Mouse (Mus musculus): ENCODE measurements around the gene Crocc2. TPM values are rescaled to one million over a fixed set of nuclear protein-coding genes. Genes with fewer than 3 reads are reported as not detected.

The Crocc2 gene
- polyA plus RNA-seq, 1 experiment, result 0.06 TPM

DNA sequence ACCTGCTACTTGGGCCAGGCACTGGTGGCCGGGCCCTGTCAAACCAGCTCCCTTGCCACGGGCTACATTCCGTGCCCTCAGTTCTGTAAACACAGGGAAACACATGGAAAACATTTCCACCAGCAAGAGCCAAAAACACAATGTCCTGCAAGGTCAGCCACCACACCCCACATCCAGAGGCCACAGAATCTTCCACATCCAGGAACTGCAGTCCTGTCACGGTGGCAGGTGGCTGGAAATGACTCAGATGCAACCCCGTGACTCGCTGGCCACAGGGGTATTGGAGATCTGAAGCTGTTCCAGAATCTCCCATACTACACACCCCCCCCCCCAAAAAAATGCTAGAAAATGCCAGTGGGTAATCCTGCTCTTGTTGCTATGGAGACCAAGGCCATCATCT lies 60.7 kb downstream of the Crocc2 start:
- no peak overlapping the region for H3K4me3 ChIP-seq (ENCODE audit: control insufficient read depth, low read depth, low read length)
- peaks cover 8% of the 10 kb centered on the region; the same call in 1 of the 2 replicates for H3K4me1 ChIP-seq (ENCODE audit: control insufficient read depth, insufficient read depth, low read length)
- H3K36me3 ChIP-seq (ENCODE audit: control insufficient read depth, insufficient read depth, low read length), result no peaks in the 10 kb centered on the region
- H3K27me3 ChIP-seq (ENCODE audit: control insufficient read depth, insufficient read depth, low read length), result no peaks in the 10 kb centered on the region
- TF ChIP-seq CTCF (IDR thresholded peaks at IDR 0.05; ENCODE audit: control insufficient read depth, insufficient read depth, insufficient replicate concordance, low read depth, low read length) (no peak), POLR2A (IDR thresholded peaks at IDR 0.05; ENCODE audit: control insufficient read depth, low read depth, low read length) (no peak)
- H3K27ac ChIP-seq (ENCODE audit: control insufficient read depth, insufficient read depth, low read depth, low read length), result no peak overlapping the region

DNA sequence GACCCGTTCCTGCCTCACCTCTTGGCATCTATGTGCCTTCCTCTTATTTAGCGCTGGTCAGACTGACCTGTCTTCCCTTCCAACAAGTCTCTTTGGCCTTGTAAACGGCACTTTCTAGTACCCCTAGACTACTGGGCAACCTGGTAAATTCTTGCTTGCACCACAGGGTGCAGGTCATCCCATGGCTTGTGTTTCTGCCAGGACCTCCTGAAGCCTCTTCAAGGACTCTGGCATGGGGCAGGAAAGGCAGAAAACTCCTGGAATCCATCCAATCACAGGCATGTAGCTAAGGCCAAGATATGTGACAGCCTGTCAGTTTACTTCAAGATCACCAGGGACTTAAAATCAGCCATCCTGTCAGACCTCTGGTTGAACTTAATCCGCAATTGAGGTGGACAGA lies 61.1 kb downstream of the Crocc2 start:
- no peaks in the 10 kb centered on the region for H3K36me3 ChIP-seq (ENCODE audit: control insufficient read depth, insufficient read depth, low read length)
- no peak for TF ChIP-seq POLR2A (IDR thresholded peaks at IDR 0.05; ENCODE audit: control insufficient read depth, low read depth, low read length)
- no peak for TF ChIP-seq CTCF (IDR thresholded peaks at IDR 0.05; ENCODE audit: control insufficient read depth, insufficient read depth, insufficient replicate concordance, low read depth, low read length)
- H3K4me3 ChIP-seq (ENCODE audit: control insufficient read depth, low read depth, low read length), result no peak overlapping the region
- H3K27me3 ChIP-seq (ENCODE audit: control insufficient read depth, insufficient read depth, low read length), result no peaks in the 10 kb centered on the region
- H3K4me1 ChIP-seq (ENCODE audit: control insufficient read depth, insufficient read depth, low read length), result peaks cover 8% of the 10 kb centered on the region; the same call in 1 of the 2 replicates
- no peak overlapping the region for H3K27ac ChIP-seq (ENCODE audit: control insufficient read depth, insufficient read depth, low read depth, low read length)

DNA sequence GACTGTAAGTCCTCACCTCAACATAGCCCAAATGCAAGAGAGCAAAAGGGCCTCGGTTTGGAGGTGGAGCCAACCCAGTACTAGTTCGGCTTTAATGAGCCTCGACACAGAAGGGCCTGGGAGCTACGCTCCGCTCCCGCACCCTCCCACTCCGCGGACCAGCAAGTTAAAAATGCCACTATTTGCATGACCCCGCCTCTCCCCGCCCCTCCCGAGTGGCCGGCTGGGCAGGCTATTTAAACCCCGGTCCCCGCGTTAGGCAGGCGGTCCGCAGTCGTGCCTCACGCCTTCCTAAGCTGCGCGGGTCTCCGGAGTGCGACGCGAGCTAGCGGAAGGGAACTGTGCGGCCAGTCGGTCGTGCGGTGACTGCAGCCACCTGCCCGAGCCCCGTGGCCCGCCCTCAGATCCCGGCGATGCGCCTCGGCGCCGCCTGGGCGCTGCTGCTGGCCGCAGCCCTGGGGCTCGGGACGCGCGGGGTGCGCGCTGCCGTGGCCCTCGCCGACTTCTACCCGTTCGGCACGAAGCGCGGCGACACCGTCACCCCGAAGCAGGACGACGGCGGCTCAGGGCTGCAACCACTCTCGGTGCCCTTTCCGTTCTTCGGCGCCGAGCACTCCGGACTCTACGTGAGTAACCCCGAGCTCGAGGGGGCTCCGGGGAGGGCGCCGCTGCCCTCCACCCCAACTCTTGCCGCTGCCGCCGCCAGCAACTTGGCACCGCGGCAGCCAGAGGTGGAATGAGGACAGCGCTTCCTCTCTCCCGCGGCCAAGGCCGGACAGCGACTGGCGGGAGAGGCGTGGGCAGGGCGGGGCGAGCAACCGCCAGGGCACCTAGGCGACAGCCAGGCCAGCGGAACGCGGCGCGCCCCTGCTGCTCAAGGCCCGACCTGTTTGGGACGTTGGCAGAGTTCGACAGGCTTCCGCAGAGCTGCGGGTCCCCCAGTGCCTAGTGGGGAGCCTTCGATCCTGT lies 67.3 kb downstream of the Crocc2 start, which contains the start of gene Sned1:
Sned1 (plus strand) TSS at position 266 of the 969 bp plus-strand sequence.
- Histone ChIP-seq H3K4me3 (ENCODE audit: control insufficient read depth, low read depth, low read length) (peak within 1 kb of the TSS; percentile 84), H3K27ac (ENCODE audit: control insufficient read depth, insufficient read depth, low read depth, low read length) (peak within 1 kb of the TSS; percentile 29; the same call in 1 of the 2 replicates), H3K4me1 (ENCODE audit: control insufficient read depth, insufficient read depth, low read length) (peaks cover 10% of the 10 kb centered on the region), H3K27me3 (ENCODE audit: control insufficient read depth, insufficient read depth, low read length) (no peaks in the 10 kb centered on the region), H3K36me3 (ENCODE audit: control insufficient read depth, insufficient read depth, low read length) (no peaks in the 10 kb centered on the region)
- TF ChIP-seq CTCF (IDR thresholded peaks at IDR 0.05; ENCODE audit: control insufficient read depth, insufficient read depth, insufficient replicate concordance, low read depth, low read length), result no peak
- TF ChIP-seq POLR2A (IDR thresholded peaks at IDR 0.05; ENCODE audit: control insufficient read depth, low read depth, low read length), result peak; percentile 79

DNA sequence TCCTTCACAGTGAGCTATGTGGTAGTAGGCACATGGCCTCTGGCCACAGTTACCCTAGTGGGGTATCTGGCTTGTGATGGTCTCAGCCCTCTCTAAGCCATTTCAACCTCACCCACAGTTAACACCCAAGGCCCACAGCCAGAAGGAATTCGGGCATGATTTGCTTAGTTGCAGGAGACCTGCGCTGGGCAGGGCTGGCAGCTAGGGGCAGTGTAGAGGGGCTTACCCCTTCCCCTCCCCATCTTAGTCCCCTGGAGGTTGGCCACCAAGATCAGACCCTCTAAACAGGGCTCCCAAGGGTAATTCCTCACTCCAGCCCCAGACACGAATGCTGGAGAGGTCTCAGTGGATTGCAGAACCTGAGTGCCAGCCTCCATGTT lies 68.0 kb downstream of the Crocc2 start:
- TF ChIP-seq CTCF (IDR thresholded peaks at IDR 0.05; ENCODE audit: control insufficient read depth, insufficient read depth, insufficient replicate concordance, low read depth, low read length), result 0 out of 2 replicates have a peak, but pooled peaks have one; percentile 5
- TF ChIP-seq POLR2A (IDR thresholded peaks at IDR 0.05; ENCODE audit: control insufficient read depth, low read depth, low read length), result no peak
- Histone ChIP-seq H3K36me3 (ENCODE audit: control insufficient read depth, insufficient read depth, low read length) (no peaks in the 10 kb centered on the region), H3K4me3 (ENCODE audit: control insufficient read depth, low read depth, low read length) (peak overlapping the region; percentile 84), H3K27ac (ENCODE audit: control insufficient read depth, insufficient read depth, low read depth, low read length) (0 out of 2 replicates have a peak overlapping the region, but pooled peaks have one; percentile 2), H3K4me1 (ENCODE audit: control insufficient read depth, insufficient read depth, low read length) (peaks cover 10% of the 10 kb centered on the region), H3K27me3 (ENCODE audit: control insufficient read depth, insufficient read depth, low read length) (no peaks in the 10 kb centered on the region)

DNA sequence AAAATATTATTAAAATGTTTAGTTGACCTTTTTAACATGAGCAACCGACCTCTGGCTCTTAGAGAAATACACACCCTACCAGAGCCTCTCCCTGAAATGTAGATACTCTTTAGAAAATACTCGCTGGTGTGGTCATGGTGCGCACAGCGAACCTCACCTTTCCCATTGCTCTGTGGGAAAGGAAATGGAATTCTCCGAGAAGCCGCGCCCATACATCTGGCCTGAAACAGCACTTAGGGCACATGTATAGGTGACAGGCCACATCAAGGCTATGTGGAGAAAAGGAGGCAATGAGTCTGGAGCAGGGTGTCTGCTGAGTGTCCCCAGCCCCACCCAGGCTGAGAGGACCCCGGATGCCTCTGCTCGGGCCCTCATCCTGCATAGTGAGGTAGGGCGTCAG lies 69.2 kb downstream of the Crocc2 start:
- Histone ChIP-seq H3K4me3 (ENCODE audit: control insufficient read depth, low read depth, low read length) (no peak overlapping the region), H3K27ac (ENCODE audit: control insufficient read depth, insufficient read depth, low read depth, low read length) (no peak overlapping the region), H3K4me1 (ENCODE audit: control insufficient read depth, insufficient read depth, low read length) (peaks cover 10% of the 10 kb centered on the region), H3K36me3 (ENCODE audit: control insufficient read depth, insufficient read depth, low read length) (no peaks in the 10 kb centered on the region), H3K27me3 (ENCODE audit: control insufficient read depth, insufficient read depth, low read length) (no peaks in the 10 kb centered on the region)
- no peak for TF ChIP-seq POLR2A (IDR thresholded peaks at IDR 0.05; ENCODE audit: control insufficient read depth, low read depth, low read length)
- TF ChIP-seq CTCF (IDR thresholded peaks at IDR 0.05; ENCODE audit: control insufficient read depth, insufficient read depth, insufficient replicate concordance, low read depth, low read length), result no peak

DNA sequence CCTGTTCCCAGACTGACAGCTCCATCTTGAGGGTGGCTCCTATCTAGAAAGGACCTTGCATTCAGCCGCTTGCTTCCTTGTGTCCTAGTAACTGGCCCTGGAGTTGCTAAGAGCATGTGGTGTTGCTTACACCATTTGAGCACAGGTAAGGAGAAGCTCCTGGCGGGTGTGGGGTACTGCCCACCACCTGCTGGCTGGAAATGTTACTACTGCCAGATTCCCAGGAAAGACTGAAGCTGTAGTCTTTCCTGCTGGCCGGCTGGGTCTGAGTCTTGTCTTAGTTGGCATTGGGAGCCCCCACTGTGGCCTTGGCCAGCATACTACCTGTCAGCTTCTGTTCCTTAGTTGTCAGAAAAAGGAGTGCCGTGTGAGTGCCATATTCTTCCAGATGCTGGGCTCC lies 69.7 kb downstream of the Crocc2 start:
- H3K4me1 ChIP-seq (ENCODE audit: control insufficient read depth, insufficient read depth, low read length), result peaks cover 10% of the 10 kb centered on the region
- no peak; the same call in 1 of the 2 replicates for TF ChIP-seq CTCF (IDR thresholded peaks at IDR 0.05; ENCODE audit: control insufficient read depth, insufficient read depth, insufficient replicate concordance, low read depth, low read length)
- no peak for TF ChIP-seq POLR2A (IDR thresholded peaks at IDR 0.05; ENCODE audit: control insufficient read depth, low read depth, low read length)
- no peaks in the 10 kb centered on the region for H3K36me3 ChIP-seq (ENCODE audit: control insufficient read depth, insufficient read depth, low read length)
- no peak overlapping the region for H3K4me3 ChIP-seq (ENCODE audit: control insufficient read depth, low read depth, low read length)
- H3K27me3 ChIP-seq (ENCODE audit: control insufficient read depth, insufficient read depth, low read length), result no peaks in the 10 kb centered on the region
- no peak overlapping the region for H3K27ac ChIP-seq (ENCODE audit: control insufficient read depth, insufficient read depth, low read depth, low read length)

DNA sequence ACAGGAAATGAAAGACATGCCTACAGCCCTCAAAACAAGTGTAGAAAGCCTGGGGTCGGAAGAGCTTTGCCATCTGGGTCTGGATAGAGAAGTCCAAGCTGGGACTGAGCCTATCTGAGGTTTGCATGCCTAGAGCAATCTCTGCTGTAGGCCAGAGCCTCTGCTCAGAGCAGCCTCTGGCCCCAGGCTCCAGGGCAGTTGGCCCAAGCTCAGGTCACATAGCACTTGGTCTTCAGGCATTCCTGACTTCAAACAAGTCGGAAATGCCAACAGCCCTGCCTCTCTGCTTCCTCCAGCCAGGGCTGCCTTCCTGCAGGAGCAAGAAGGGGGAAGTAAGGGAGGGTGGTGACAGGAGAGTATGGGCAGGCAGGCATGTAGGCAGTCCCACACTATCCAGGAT lies 77.4 kb downstream of the Crocc2 start:
- H3K4me1 ChIP-seq (ENCODE audit: control insufficient read depth, insufficient read depth, low read length), result no peaks in the 10 kb centered on the region
- no peaks in the 10 kb centered on the region for H3K27me3 ChIP-seq (ENCODE audit: control insufficient read depth, insufficient read depth, low read length)
- TF ChIP-seq POLR2A (IDR thresholded peaks at IDR 0.05; ENCODE audit: control insufficient read depth, low read depth, low read length), result no peak
- H3K36me3 ChIP-seq (ENCODE audit: control insufficient read depth, insufficient read depth, low read length), result no peaks in the 10 kb centered on the region
- H3K4me3 ChIP-seq (ENCODE audit: control insufficient read depth, low read depth, low read length), result no peak overlapping the region
- no peak overlapping the region for H3K27ac ChIP-seq (ENCODE audit: control insufficient read depth, insufficient read depth, low read depth, low read length)
